Mouse (Mus musculus) G1E (cell line): ENCODE data around the gene Inca1. TPM values are rescaled to one million over a fixed set of nuclear protein-coding genes. Genes with fewer than 3 reads are reported as not detected.

Source experiments
- ATAC-seq: 2 replicates; pipeline ENCODE4 v1.8.0; 2016; ENCODE audit warnings: mild to moderate bottlenecking; ENCODE audit not compliant: insufficient number of reproducible peaks, poor library complexity, low FRiP score, severe bottlenecking; ENCODE audit errors: extremely low read depth
- DNase-seq: peaks from one replicate; pipeline ENCODE4 v3.0.0; 2012; ENCODE audit warnings: low spot score
- H3K27me3 ChIP-seq: 2 replicates; pipeline ENCODE4 v1.6.1; 2012; ENCODE audit warnings: mild to moderate bottlenecking, low read length, inconsistent platforms; ENCODE audit not compliant: insufficient read depth
- H3K36me3 ChIP-seq: replicated peaks from 2 replicates; pipeline ENCODE3; 2012; ENCODE audit warnings: mild to moderate bottlenecking, inconsistent platforms
- H3K4me1 ChIP-seq: 2 replicates; pipeline ENCODE4 v1.6.1; 2012; ENCODE audit warnings: low read depth, low read length, inconsistent platforms, mixed read lengths; ENCODE audit not compliant: insufficient read depth
- H3K4me3 ChIP-seq: 2 replicates; pipeline ENCODE4 v1.5.1; 2012; ENCODE audit warnings: low read depth, mild to moderate bottlenecking, inconsistent platforms, low read length, moderate library complexity, mixed read lengths
- H3K9me3 ChIP-seq: replicated peaks from 2 replicates; pipeline ENCODE4 v1.6.1; 2012; ENCODE audit warnings: inconsistent platforms
- CTCF ChIP-seq: IDR thresholded peaks from 2 replicates; pipeline ENCODE4 v1.5.1; 2012; ENCODE audit warnings: low read depth, low read length, inconsistent platforms, mixed read lengths
- GATA1 ChIP-seq: IDR thresholded peaks from 2 replicates; pipeline ENCODE4 v1.6.1; 2012; ENCODE audit warnings: borderline replicate concordance, low read length, inconsistent platforms, mixed read lengths
- GATA2 ChIP-seq: IDR thresholded peaks from 2 replicates; pipeline ENCODE4 v1.6.1; 2012; ENCODE audit warnings: low read depth, low read length, inconsistent platforms, borderline replicate concordance
- POLR2AphosphoS5 ChIP-seq: IDR thresholded peaks from 2 replicates; pipeline ENCODE4 v1.6.1; 2012; ENCODE audit warnings: low read depth, low read length, inconsistent platforms; ENCODE audit not compliant: insufficient replicate concordance
- TAL1 ChIP-seq: conservative IDR thresholded peaks from 2 replicates; pipeline ENCODE4 v1.6.1; 2012; ENCODE audit warnings: low read depth, low read length, inconsistent platforms, mixed read lengths
- polyA plus RNA-seq: library from polyadenylated mRNA; stranded (reverse); fragments of >175 nt; gene quantifications from 2 replicates; pipeline ENCODE4 v1.2.3, GENCODE M21; 2012
- total RNA-seq, 2 experiments: library from RNA; stranded (forward) in 1 of 2; stranded (reverse) in 1 of 2; fragments of 200-1000 nt in 1 of 2; fragments of >200 nt in 1 of 2; fragmentation: Nextera tagmentation in 1 of 2; gene quantifications; 2 replicates each; pipeline ENCODE4 v1.2.3; 2014 to 2017

The Inca1 gene
- total and polyA plus RNA-seq, 3 experiments = 0.36 to 3.7 (median 1.2) TPM

DNA sequence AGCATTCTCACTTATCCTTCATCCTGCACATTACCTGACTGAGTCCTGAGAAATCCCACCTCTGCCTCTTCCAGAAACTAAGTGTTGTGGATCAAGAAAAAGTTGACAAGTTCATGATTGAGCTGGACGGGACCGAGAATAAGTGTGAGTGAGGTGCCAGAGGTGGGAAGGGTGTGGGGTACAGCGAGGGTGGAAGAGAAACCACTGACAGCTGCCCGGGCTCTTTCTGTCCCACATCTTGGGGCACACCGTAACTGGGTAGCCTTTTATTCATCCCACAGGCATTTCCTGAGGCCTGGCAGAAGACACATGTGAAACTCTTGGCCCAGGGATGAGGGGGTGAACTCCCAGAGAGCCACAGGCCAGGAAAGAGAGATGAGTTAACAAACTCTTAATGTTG lies 41.4 kb downstream of the Inca1 start:
- peaks cover 61% of the 10 kb centered on the region for H3K36me3 ChIP-seq
- no peaks in the 10 kb centered on the region for H3K9me3 ChIP-seq
- ATAC-seq = no peak
- peaks cover 40% of the 10 kb centered on the region for H3K4me1 ChIP-seq
- no peaks in the 10 kb centered on the region for H3K27me3 ChIP-seq
- no peak overlapping the region for H3K4me3 ChIP-seq
- TF ChIP-seq GATA1 (no peak), TAL1 (no peak), CTCF (no peak), POLR2AphosphoS5 (no peak), GATA2 (no peak)
- no peak for DNase-seq

DNA sequence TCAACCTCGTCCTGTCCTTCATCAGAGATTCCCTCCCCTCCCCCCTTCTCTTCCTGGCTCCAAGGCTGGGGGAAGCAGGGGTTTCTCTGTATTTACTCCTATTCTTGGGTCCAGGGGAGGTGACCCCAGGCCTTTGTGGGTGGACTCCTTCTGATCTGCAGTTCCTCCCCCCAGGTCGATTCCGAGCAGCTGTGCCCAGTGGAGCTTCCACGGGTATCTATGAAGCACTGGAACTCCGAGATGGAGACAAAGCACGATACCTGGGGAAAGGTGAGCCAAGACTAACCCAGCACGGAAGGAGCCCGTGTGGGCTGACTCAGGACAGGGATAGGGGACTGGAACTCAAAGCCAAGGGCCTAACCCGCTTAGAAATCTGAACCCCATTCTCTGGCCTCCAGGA lies 42.0 kb downstream of the Inca1 start:
- H3K9me3 ChIP-seq = no peaks in the 10 kb centered on the region
- H3K36me3 ChIP-seq = peaks cover 61% of the 10 kb centered on the region
- DNase-seq (no peak), ATAC-seq (no peak)
- H3K4me3 ChIP-seq = no peak overlapping the region
- TF ChIP-seq CTCF = no peak
- no peak for TF ChIP-seq TAL1
- no peak for TF ChIP-seq GATA2
- TF ChIP-seq GATA1 = no peak
- TF ChIP-seq POLR2AphosphoS5 = no peak
- H3K4me1 ChIP-seq = peaks cover 40% of the 10 kb centered on the region
- no peaks in the 10 kb centered on the region for H3K27me3 ChIP-seq

DNA sequence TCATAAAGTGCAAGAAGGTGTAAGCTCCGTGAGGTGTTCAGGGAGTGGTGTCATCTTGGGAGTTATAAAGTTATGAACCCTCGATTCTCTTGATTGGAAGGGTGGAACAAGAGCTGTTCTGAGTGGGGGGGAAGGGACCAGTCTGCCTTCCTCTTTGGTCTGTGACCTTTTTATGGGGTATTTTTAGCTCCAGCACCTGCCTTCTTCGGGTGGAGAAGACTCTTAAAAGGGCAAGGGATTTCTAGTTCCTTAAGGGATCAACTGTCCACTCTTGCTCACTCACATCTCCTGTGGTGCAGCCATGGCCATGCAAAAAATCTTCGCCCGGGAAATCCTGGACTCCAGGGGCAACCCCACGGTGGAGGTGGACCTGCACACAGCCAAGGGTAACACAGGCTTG lies 42.4 kb downstream of the Inca1 start:
- ATAC-seq = no peak
- Histone ChIP-seq H3K4me1 (peaks cover 44% of the 10 kb centered on the region), H3K27me3 (no peaks in the 10 kb centered on the region), H3K4me3 (no peak overlapping the region), H3K36me3 (peaks cover 61% of the 10 kb centered on the region), H3K9me3 (no peaks in the 10 kb centered on the region)
- DNase-seq = no peak
- TF ChIP-seq POLR2AphosphoS5 (no peak), GATA1 (no peak), CTCF (no peak), GATA2 (no peak), TAL1 (no peak)

DNA sequence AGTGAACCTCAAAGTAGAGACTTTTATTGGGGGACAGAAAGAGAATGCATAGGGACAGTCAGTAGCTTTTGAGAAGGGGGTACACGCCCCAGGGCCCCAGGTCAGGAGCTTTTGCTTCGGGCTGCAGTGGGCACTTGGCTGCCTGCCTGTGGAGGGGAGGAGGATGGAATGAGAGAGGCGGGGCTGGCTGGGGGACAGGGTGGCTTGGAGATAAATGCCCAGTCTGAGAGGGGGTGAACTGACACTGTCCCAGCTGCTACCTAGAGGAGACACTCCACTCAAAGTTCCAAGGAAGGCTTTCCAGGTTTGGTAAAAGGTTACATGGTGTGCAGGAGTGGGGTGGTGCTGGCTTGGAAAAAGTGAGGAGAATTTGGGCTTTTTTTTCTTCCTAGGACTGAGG lies 43.0 kb downstream of the Inca1 start, which contains the start of gene Eno3:
TSS of gene Eno3 (plus strand) at position 239 of the 400 bp plus-strand sequence.
- Histone ChIP-seq H3K27me3 (no peaks in the 10 kb centered on the region), H3K9me3 (no peaks in the 10 kb centered on the region), H3K36me3 (peaks cover 61% of the 10 kb centered on the region), H3K4me3 (peak within 1 kb of the TSS; percentile 100), H3K4me1 (peaks cover 51% of the 10 kb centered on the region)
- no peak for TF ChIP-seq CTCF
- TF ChIP-seq GATA1 = no peak
- TF ChIP-seq GATA2 = no peak
- no peak for TF ChIP-seq TAL1
- TF ChIP-seq POLR2AphosphoS5 = no peak
- DNase-seq (no peak), ATAC-seq (no peak)

DNA sequence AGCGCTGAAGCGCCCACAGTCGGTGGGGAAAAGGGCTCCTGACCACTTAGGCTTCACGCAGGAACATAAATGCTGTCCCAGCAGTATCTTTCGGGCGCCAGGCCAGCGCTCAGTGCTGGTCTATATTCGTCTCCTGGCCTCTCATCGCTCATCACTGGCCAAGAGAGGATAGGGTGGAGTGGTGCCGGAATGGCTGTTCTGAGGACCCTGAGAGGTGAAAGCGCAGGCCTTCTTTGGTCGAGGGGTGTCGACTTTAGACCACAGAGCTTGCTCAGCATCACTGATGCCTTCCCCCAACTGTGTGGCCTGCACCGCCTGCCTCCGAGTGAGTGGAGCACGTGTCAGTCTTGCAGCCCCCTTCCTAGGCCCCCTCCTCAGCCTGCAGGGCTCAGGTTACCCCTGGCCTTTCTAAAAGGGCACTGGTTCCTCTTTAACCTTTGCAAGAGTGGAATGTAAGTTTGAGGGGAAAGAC lies 43.5 kb downstream of the Inca1 start:
- H3K4me3 ChIP-seq = peak overlapping the region; percentile 100; the same call in 1 of the 2 replicates
- no peaks in the 10 kb centered on the region for H3K27me3 ChIP-seq
- ATAC-seq = no peak
- DNase-seq = no peak
- peaks cover 55% of the 10 kb centered on the region for H3K4me1 ChIP-seq
- no peaks in the 10 kb centered on the region for H3K9me3 ChIP-seq
- TF ChIP-seq TAL1 (no peak), CTCF (no peak), GATA1 (no peak), POLR2AphosphoS5 (no peak), GATA2 (no peak)
- H3K36me3 ChIP-seq = peaks cover 60% of the 10 kb centered on the region

DNA sequence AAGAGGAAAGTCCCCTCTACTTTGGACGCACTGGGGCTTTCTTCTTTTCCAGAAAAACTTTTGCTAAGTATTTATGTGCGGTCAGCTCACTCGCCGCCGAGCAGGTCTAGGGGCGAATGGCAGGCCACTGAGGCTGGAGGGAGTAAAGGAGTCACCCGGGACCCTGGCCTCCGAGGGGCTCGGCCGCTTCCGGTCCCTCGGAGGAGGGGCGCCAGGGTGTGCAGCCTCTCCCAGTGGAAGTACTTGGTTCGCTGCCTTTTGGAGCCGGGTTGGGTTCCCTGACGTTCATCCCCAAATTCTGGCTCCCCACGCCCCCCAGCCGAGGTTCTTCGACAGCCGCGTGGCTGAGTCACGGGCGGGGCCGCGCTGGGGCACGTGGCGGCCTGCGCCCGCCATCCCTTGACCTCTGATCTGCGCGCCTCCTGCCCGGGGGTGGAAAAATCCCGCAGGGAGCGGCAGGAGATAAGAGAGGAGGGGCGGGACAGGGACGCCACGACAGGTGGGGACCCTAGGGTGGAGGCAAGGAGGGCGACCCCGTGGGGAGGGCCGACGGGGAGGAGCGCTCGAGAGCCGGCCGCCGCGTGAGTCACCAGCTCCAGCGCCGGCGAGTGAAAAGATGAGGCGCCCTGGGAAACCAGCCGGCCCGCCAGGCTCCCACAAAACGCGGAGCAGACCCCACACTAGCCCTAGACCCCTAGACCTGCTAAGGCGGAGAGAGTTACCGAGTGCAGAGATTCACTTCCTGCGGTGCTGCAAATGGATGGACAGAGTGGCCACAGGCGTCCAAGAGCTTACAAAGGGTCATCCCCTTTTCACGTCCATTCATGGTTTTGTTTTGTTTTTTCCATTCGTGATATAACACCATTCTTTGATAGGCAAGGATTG lies 44.1 kb downstream of the Inca1 start:
- Histone ChIP-seq H3K9me3 (no peaks in the 10 kb centered on the region), H3K4me3 (peak overlapping the region; percentile 100), H3K27me3 (no peaks in the 10 kb centered on the region), H3K36me3 (peaks cover 60% of the 10 kb centered on the region), H3K4me1 (peaks cover 62% of the 10 kb centered on the region)
- ATAC-seq (peak; percentile 47), DNase-seq (peak; percentile 65)
- TF ChIP-seq TAL1 = no peak
